In genomic region chr3:30592418-30592853, GRCm38 (mm10) we compare ENCODE assay signal across 8 mouse cellular contexts. TPM values are rescaled to one million over a fixed set of nuclear protein-coding genes. Genes with fewer than 3 reads are reported as not detected.
DNase-seq lines count a peak whose midpoint lies in the region; ATAC-seq and TF ChIP-seq lines count a peak whose summit lies in the region.
"Had no signal": no experiment of that assay in that cellular context is flagged by ENCODE, and none has a peak within 500 bp of the region (broad histone marks: within the 10 kb centered on the region; RNA-seq: fewer than 3 reads in every experiment).

No protein-coding gene starts in this region.

- no peaks in the 10 kb centered on the region for H3K27me3 ChIP-seq in hindbrain, postnatal 0 days (ENCODE audit: insufficient read depth, low read length)
- no peaks in the 10 kb centered on the region for H3K27me3 ChIP-seq in liver, adult 2 months (ENCODE audit: control insufficient read depth, insufficient read depth, low read length)

- no peak overlapping the region for H3K4me2 ChIP-seq in hindbrain, postnatal 0 days (ENCODE audit: low read depth, low read length)
- H3K4me2 ChIP-seq: heart, embryonic 13.5 days had no signal

- H3K9me3 ChIP-seq in hindbrain, postnatal 0 days (ENCODE audit: low read length), result no peaks in the 10 kb centered on the region
- H3K9me3 ChIP-seq: heart, embryonic 13.5 days had no signal

- TF ChIP-seq POLR2A in liver, adult 2 months (IDR thresholded peaks at IDR 0.05; ENCODE audit: extremely low read depth, insufficient read depth, low read length), result no peak

- peak; percentile 81 for TF ChIP-seq CTCF in hindbrain, postnatal 0 days (IDR thresholded peaks at IDR 0.05; ENCODE audit: low read depth)
- TF ChIP-seq CTCF in liver, adult 2 months (IDR thresholded peaks at IDR 0.05; ENCODE audit: low read depth, low read length), result no peak

- H3K4me3 ChIP-seq in hindbrain, postnatal 0 days (ENCODE audit: low read length), result no peak overlapping the region
- H3K4me3 ChIP-seq in liver, adult 2 months (ENCODE audit: insufficient read depth, low read depth, low read length), result no peak overlapping the region
- H3K4me3 ChIP-seq: heart, embryonic 13.5 days had no signal

- H3K27ac ChIP-seq in hindbrain, postnatal 0 days, result no peak overlapping the region
- peak overlapping the region; percentile 55 for H3K27ac ChIP-seq in liver, adult 2 months (replicated peaks; ENCODE audit: insufficient read depth, low read depth, low read length)
- H3K27ac ChIP-seq: heart, embryonic 13.5 days had no signal

- ATAC-seq in hindbrain, postnatal 0 days, result peak; percentile 64; the same call in 1 of the 2 replicates

- no peaks in the 10 kb centered on the region for H3K4me1 ChIP-seq in hindbrain, postnatal 0 days (ENCODE audit: insufficient read depth, low read length)
- peaks cover 5% of the 10 kb centered on the region for H3K4me1 ChIP-seq in liver, adult 2 months (ENCODE audit: control insufficient read depth, insufficient read depth, low read length)

- H3K79me2 ChIP-seq in liver, adult 2 months (ENCODE audit: control insufficient read depth, insufficient read depth, low read length), result no peaks in the 10 kb centered on the region

- 2% methylated on average over 2 of the region's 2 CpGs for WGBS in hindbrain, postnatal 0 days
- WGBS in liver, adult 2 months, result 0% methylated on average over 2 of the region's 2 CpGs

- no peaks in the 10 kb centered on the region for H3K36me3 ChIP-seq in hindbrain, postnatal 0 days (ENCODE audit: insufficient read depth, low read length)
- H3K36me3 ChIP-seq in liver, adult 2 months (ENCODE audit: control insufficient read depth, insufficient read depth, low read length), result no peaks in the 10 kb centered on the region
- H3K36me3 ChIP-seq: heart, embryonic 13.5 days had no signal

- peak; percentile 21 for DNase-seq in thymus, postnatal 4 days
- DNase-seq in thymus, postnatal 14 days, result no peak
- DNase-seq in c-Kit-positive CD71-positive TER-119-positive erythroid progenitor cells, embryonic 14.5 days (ENCODE audit: low spot score), result peak; percentile 54
- DNase-seq in hindbrain, postnatal 0 days (ENCODE audit: low spot score), result peak; percentile 86
- peak; percentile 88 for DNase-seq in liver, adult 2 months (ENCODE audit: extremely low read depth, low read depth, low spot score)
- peak; percentile 82 for DNase-seq in naive thymus-derived CD4-positive, alpha-beta T cell, adult 2 months (ENCODE audit: low read depth)
- no peak for DNase-seq in gastrocnemius, postnatal 25 days

- no peak overlapping the region for H3K9ac ChIP-seq in hindbrain, postnatal 0 days (replicated peaks; ENCODE audit: low read length)
- H3K9ac ChIP-seq in liver, adult 2 months (ENCODE audit: low read depth, low read length), result no peak overlapping the region
- H3K9ac ChIP-seq: heart, embryonic 13.5 days had no signal

RNA-seq across cellular contexts. Expression of gene Actrt3, which starts 7.3 kb away (rescaled TPM):
- 0.18 and 0.42 TPM in 2 replicates for total RNA-seq in hindbrain, postnatal 0 days (2014; rRNA removed)
- 0.56 and 0.89 TPM in 2 replicates for polyA plus RNA-seq in hindbrain, postnatal 0 days (2015; fragmentation: Nextera tagmentation; extraction: Ambion mirVana)
- total RNA-seq in liver, adult 2 months (2014; rRNA removed), result 0.07 TPM in 1 of 2 replicates, not detected in the other
- 0.04 TPM in 1 of 2 replicates, not detected in the other for polyA plus RNA-seq in liver, adult 2 months (2012; rRNA removed)
- not detected for total RNA-seq in gastrocnemius, postnatal 25 days (2021)
- polyA plus RNA-seq: heart, embryonic 13.5 days had no signal

RNA-seq across cellular contexts. Expression of gene Mynn, which starts 9.4 kb away (rescaled TPM):
- total RNA-seq in hindbrain, postnatal 0 days (2014; rRNA removed), result 16.6 and 18.5 TPM in 2 replicates
- polyA plus RNA-seq in hindbrain, postnatal 0 days (2015; fragmentation: Nextera tagmentation; extraction: Ambion mirVana), result 18.5 and 19.4 TPM in 2 replicates
- 8.8 and 10.5 TPM in 2 replicates for total RNA-seq in liver, adult 2 months (2014; rRNA removed)
- 3.3 and 5.1 TPM in 2 replicates for polyA plus RNA-seq in liver, adult 2 months (2012; rRNA removed)
- total RNA-seq in gastrocnemius, postnatal 25 days (2021), result 1 to 10 TPM; 9.0 to 9.3 TPM

RNA-seq across cellular contexts. Expression of gene Mecom, which starts 44.6 kb away (rescaled TPM):
- 6.9 and 8.3 TPM in 2 replicates for total RNA-seq in hindbrain, postnatal 0 days (2014; rRNA removed)
- polyA plus RNA-seq in hindbrain, postnatal 0 days (2015; fragmentation: Nextera tagmentation; extraction: Ambion mirVana), result 4.1 and 4.5 TPM in 2 replicates
- total RNA-seq in liver, adult 2 months (2014; rRNA removed), result 1.4 and 3.0 TPM in 2 replicates
- 0.26 and 0.39 TPM in 2 replicates for polyA plus RNA-seq in liver, adult 2 months (2012; rRNA removed)
- total RNA-seq in gastrocnemius, postnatal 25 days (2021), result 1 to 10 TPM; 6.7 to 8.8 TPM

RNA-seq across cellular contexts. Expression of gene Lrriq4, which starts 51.9 kb away (rescaled TPM):
- total RNA-seq in hindbrain, postnatal 0 days (2014; rRNA removed), result 0.37 TPM in 1 of 2 replicates, not detected in the other
- polyA plus RNA-seq in hindbrain, postnatal 0 days (2015; fragmentation: Nextera tagmentation; extraction: Ambion mirVana), result not detected in 2 replicates
- total RNA-seq in liver, adult 2 months (2014; rRNA removed), result not detected in 2 replicates
- not detected in 2 replicates for polyA plus RNA-seq in liver, adult 2 months (2012; rRNA removed)
- total RNA-seq in gastrocnemius, postnatal 25 days (2021), result not detected
- polyA plus RNA-seq: heart, embryonic 13.5 days had no signal

RNA-seq across cellular contexts. Expression of gene Lrrc34, which starts 55.2 kb away (rescaled TPM):
- 1.2 and 1.5 TPM in 2 replicates for total RNA-seq in hindbrain, postnatal 0 days (2014; rRNA removed)
- 1.4 and 1.7 TPM in 2 replicates for polyA plus RNA-seq in hindbrain, postnatal 0 days (2015; fragmentation: Nextera tagmentation; extraction: Ambion mirVana)
- 0.09 TPM in 1 of 2 replicates, not detected in the other for total RNA-seq in liver, adult 2 months (2014; rRNA removed)
- polyA plus RNA-seq in liver, adult 2 months (2012; rRNA removed), result not detected in 2 replicates
- total RNA-seq in gastrocnemius, postnatal 25 days (2021), result not detected

Comparison
In these comparisons a context has a peak if more than half of its experiments do, and no peak if none do; other contexts are left out.
1. DNase-seq: peak in thymus, postnatal 4 days (single experiment), c-Kit-positive CD71-positive TER-119-positive erythroid progenitor cells, embryonic 14.5 days (single experiment), hindbrain, postnatal 0 days (single experiment), liver, adult 2 months (single experiment) and naive thymus-derived CD4-positive, alpha-beta T cell, adult 2 months (single experiment); none in thymus, postnatal 14 days (single experiment) and gastrocnemius, postnatal 25 days (single experiment).